In the genomic region with DNA sequence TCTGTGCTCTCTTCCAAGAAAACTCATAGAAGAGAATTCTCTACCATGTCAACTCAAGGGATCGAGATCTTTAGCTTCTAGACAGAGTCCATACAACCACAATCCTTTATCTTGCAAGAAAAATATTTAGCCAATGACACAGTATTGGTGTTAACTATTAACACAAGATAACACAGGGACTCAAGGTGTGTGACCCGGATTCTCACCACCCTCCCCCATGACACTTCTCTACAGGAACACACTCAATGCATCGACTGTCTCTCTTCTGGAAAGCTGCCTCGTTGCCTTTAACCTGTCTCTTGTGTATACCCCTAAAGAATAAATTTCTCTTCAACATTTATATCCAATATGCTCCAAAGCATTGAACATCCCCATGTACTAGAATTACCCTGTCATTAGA, we compare ENCODE assay signal across 21 mouse cellular contexts. TPM values are rescaled to one million over a fixed set of nuclear protein-coding genes. Genes with fewer than 3 reads are reported as not detected.
DNase-seq lines count a peak whose midpoint lies in the region; ATAC-seq and TF ChIP-seq lines count a peak whose summit lies in the region.
"Had no signal": no experiment of that assay in that cellular context is flagged by ENCODE, and none has a peak within 500 bp of the region (broad histone marks: within the 10 kb centered on the region; RNA-seq: fewer than 3 reads in every experiment).

No protein-coding gene starts in this region.

- no peak overlapping the region for H3K4me2 ChIP-seq in liver, embryonic 16.5 days (ENCODE audit: low read depth, low read length)
- no peak overlapping the region for H3K4me2 ChIP-seq in liver, embryonic 12.5 days
- no peak overlapping the region for H3K4me2 ChIP-seq in intestine, postnatal 0 days (replicated peaks; ENCODE audit: low read depth)
- no peak overlapping the region for H3K4me2 ChIP-seq in stomach, embryonic 15.5 days
- no peak overlapping the region for H3K4me2 ChIP-seq in hindbrain, embryonic 14.5 days (replicated peaks)
- H3K4me2 ChIP-seq: embryonic facial prominence, embryonic 12.5 days; forebrain, embryonic 12.5 days; heart, embryonic 11.5 days; heart, embryonic 15.5 days; hindbrain, embryonic 13.5 days had no signal

- H3K27ac ChIP-seq in liver, embryonic 16.5 days (ENCODE audit: low read length): no peak overlapping the region
- H3K27ac ChIP-seq in liver, embryonic 12.5 days: no peak overlapping the region
- H3K27ac ChIP-seq in intestine, postnatal 0 days (ENCODE audit: low read depth, low read length): 0 out of 2 replicates have a peak overlapping the region, but pooled peaks have one; percentile 5
- H3K27ac ChIP-seq in stomach, embryonic 15.5 days: no peak overlapping the region
- no peak overlapping the region for H3K27ac ChIP-seq in hindbrain, embryonic 14.5 days
- H3K27ac ChIP-seq: embryonic facial prominence, embryonic 12.5 days; forebrain, embryonic 12.5 days; heart, embryonic 15.5 days; hindbrain, embryonic 13.5 days had no signal

- TF ChIP-seq CTCF in intestine, postnatal 0 days (IDR thresholded peaks at IDR 0.05; ENCODE audit: low read depth): no peak

- no peaks in the 10 kb centered on the region for H3K27me3 ChIP-seq in liver, embryonic 16.5 days (ENCODE audit: control insufficient read depth, insufficient read depth, low read depth, low read length)
- no peaks in the 10 kb centered on the region for H3K27me3 ChIP-seq in liver, embryonic 12.5 days (replicated peaks)
- no peaks in the 10 kb centered on the region for H3K27me3 ChIP-seq in intestine, postnatal 0 days (replicated peaks; ENCODE audit: control insufficient read depth, insufficient read depth, low read length)
- H3K27me3 ChIP-seq in stomach, embryonic 15.5 days (replicated peaks): no peaks in the 10 kb centered on the region
- H3K27me3 ChIP-seq in hindbrain, embryonic 14.5 days (ENCODE audit: control insufficient read depth, insufficient read depth, low read length): no peaks in the 10 kb centered on the region
- H3K27me3 ChIP-seq: CH12.LX; embryonic facial prominence, embryonic 12.5 days; forebrain, embryonic 12.5 days; heart, embryonic 15.5 days; hindbrain, embryonic 13.5 days; Patski had no signal

- no peak overlapping the region for H3K9ac ChIP-seq in liver, embryonic 16.5 days (ENCODE audit: low read depth, low read length)
- no peak overlapping the region for H3K9ac ChIP-seq in liver, embryonic 12.5 days
- H3K9ac ChIP-seq in intestine, postnatal 0 days (ENCODE audit: low read depth, low read length): no peak overlapping the region
- H3K9ac ChIP-seq in stomach, embryonic 15.5 days: no peak overlapping the region
- no peak overlapping the region for H3K9ac ChIP-seq in hindbrain, embryonic 14.5 days
- H3K9ac ChIP-seq: embryonic facial prominence, embryonic 12.5 days; forebrain, embryonic 12.5 days; heart, embryonic 15.5 days; hindbrain, embryonic 13.5 days had no signal

- no peaks in the 10 kb centered on the region for H3K9me3 ChIP-seq in liver, embryonic 16.5 days (replicated peaks; ENCODE audit: control insufficient read depth, low read length)
- no peaks in the 10 kb centered on the region for H3K9me3 ChIP-seq in liver, embryonic 12.5 days (replicated peaks)
- no peaks in the 10 kb centered on the region for H3K9me3 ChIP-seq in intestine, postnatal 0 days (ENCODE audit: control insufficient read depth)
- H3K9me3 ChIP-seq in stomach, embryonic 15.5 days: no peaks in the 10 kb centered on the region
- H3K9me3 ChIP-seq in hindbrain, embryonic 14.5 days (ENCODE audit: control insufficient read depth, low read length): no peaks in the 10 kb centered on the region
- H3K9me3 ChIP-seq: heart, embryonic 15.5 days; hindbrain, embryonic 13.5 days had no signal

- no peaks in the 10 kb centered on the region for H3K36me3 ChIP-seq in liver, embryonic 16.5 days (ENCODE audit: control insufficient read depth, insufficient read depth)
- H3K36me3 ChIP-seq in liver, embryonic 12.5 days: no peaks in the 10 kb centered on the region
- H3K36me3 ChIP-seq in intestine, postnatal 0 days (ENCODE audit: control insufficient read depth, insufficient read depth): no peaks in the 10 kb centered on the region
- H3K36me3 ChIP-seq in stomach, embryonic 15.5 days: no peaks in the 10 kb centered on the region
- H3K36me3 ChIP-seq in hindbrain, embryonic 14.5 days (replicated peaks; ENCODE audit: control insufficient read depth, insufficient read depth): no peaks in the 10 kb centered on the region
- H3K36me3 ChIP-seq: embryonic facial prominence, embryonic 12.5 days; forebrain, embryonic 12.5 days; heart, embryonic 15.5 days; hindbrain, embryonic 13.5 days had no signal

- H3K4me3 ChIP-seq in liver, embryonic 16.5 days (ENCODE audit: low read depth, low read length): no peak overlapping the region
- H3K4me3 ChIP-seq in liver, embryonic 12.5 days: no peak overlapping the region
- H3K4me3 ChIP-seq in intestine, postnatal 0 days (ENCODE audit: low read depth, low read length): no peak overlapping the region
- H3K4me3 ChIP-seq in stomach, embryonic 15.5 days (replicated peaks): no peak overlapping the region
- H3K4me3 ChIP-seq in hindbrain, embryonic 14.5 days (replicated peaks; ENCODE audit: low read length): no peak overlapping the region
- H3K4me3 ChIP-seq: embryonic facial prominence, embryonic 12.5 days; forebrain, embryonic 12.5 days; heart, embryonic 15.5 days; hindbrain, embryonic 13.5 days had no signal

- no peak for DNase-seq in hindbrain, embryonic 14.5 days (ENCODE audit: low spot score)
- no peak for DNase-seq in thymus, adult 18-20 months
- no peak for DNase-seq in gastrocnemius, adult 18-20 months (ENCODE audit: low spot score)
- DNase-seq: adrenal gland, postnatal 14 days; cerebellum, adult 11-12 months; cerebellum, adult 9-10 months; gastrocnemius, postnatal 36 days; heart, adult 18-20 months; heart, postnatal 14 days had no signal

- peak; percentile 53; the same call in 1 of the 2 replicates for ATAC-seq in liver, embryonic 16.5 days (ENCODE audit: low read depth)
- no peak for ATAC-seq in liver, embryonic 12.5 days
- peak; percentile 73 for ATAC-seq in intestine, postnatal 0 days
- ATAC-seq in stomach, embryonic 15.5 days (ENCODE audit: insufficient read depth, low FRiP score, low read depth): peak; percentile 62; the same call in 1 of the 2 replicates
- ATAC-seq in hindbrain, embryonic 14.5 days (ENCODE audit: low FRiP score): no peak
- ATAC-seq: forebrain, embryonic 16.5 days; Patski had no signal

- H3K4me1 ChIP-seq in liver, embryonic 16.5 days (ENCODE audit: control insufficient read depth, low read depth, low read length): no peaks in the 10 kb centered on the region
- H3K4me1 ChIP-seq in liver, embryonic 12.5 days: peaks cover 11% of the 10 kb centered on the region
- peaks cover 30% of the 10 kb centered on the region for H3K4me1 ChIP-seq in intestine, postnatal 0 days (replicated peaks; ENCODE audit: control insufficient read depth, insufficient read depth, low read length)
- peaks cover 15% of the 10 kb centered on the region; the same call in 1 of the 2 replicates for H3K4me1 ChIP-seq in stomach, embryonic 15.5 days
- peaks cover 40% of the 10 kb centered on the region for H3K4me1 ChIP-seq in hindbrain, embryonic 14.5 days (replicated peaks; ENCODE audit: control insufficient read depth, insufficient read depth, low read length)

- 20% methylated on average over 4 of the region's 4 CpGs for WGBS in liver, embryonic 16.5 days (ENCODE audit: insufficient replicate concordance)
- WGBS in liver, embryonic 12.5 days (ENCODE audit: insufficient replicate concordance): 28% methylated on average over 4 of the region's 4 CpGs
- WGBS in intestine, postnatal 0 days: 23% methylated on average over 4 of the region's 4 CpGs
- WGBS in stomach, embryonic 15.5 days: 47% methylated on average over 4 of the region's 4 CpGs
- 53% methylated on average over 4 of the region's 4 CpGs for WGBS in hindbrain, embryonic 14.5 days

RNA-seq across cellular contexts. Expression of a gene that starts 52.3 kb away (rescaled TPM):
- 2.0 and 2.3 TPM in 2 replicates for polyA plus RNA-seq in liver, embryonic 16.5 days (2015; fragmentation: Nextera tagmentation; extraction: Ambion mirVana)
- 4.5 and 5.7 TPM in 2 replicates for polyA plus RNA-seq in liver, embryonic 12.5 days (2016; fragmentation: Nextera tagmentation; extraction: Ambion mirVana)
- 25.6 and 25.8 TPM in 2 replicates for polyA plus RNA-seq in intestine, postnatal 0 days (2015; fragmentation: Nextera tagmentation; extraction: Ambion mirVana)
- polyA plus RNA-seq in stomach, embryonic 15.5 days (2015; fragmentation: Nextera tagmentation; extraction: Ambion mirVana): 32.3 and 35.2 TPM in 2 replicates
- polyA plus RNA-seq in hindbrain, embryonic 14.5 days (2014; fragmentation: Nextera tagmentation; extraction: Ambion mirVana): 28.8 and 32.6 TPM in 2 replicates
- 10 to 100 TPM; 72.9 to 79.7 TPM for total RNA-seq in gastrocnemius, adult 18-20 months (2021)

Comparison
In these comparisons a context has a peak if more than half of its experiments do, and no peak if none do; other contexts are left out.
1. ATAC-seq: peak in liver, embryonic 16.5 days (single experiment), intestine, postnatal 0 days (single experiment) and stomach, embryonic 15.5 days (single experiment); none in liver, embryonic 12.5 days (single experiment) and hindbrain, embryonic 14.5 days (single experiment).